Mouse (Mus musculus) lung, adult 2 months (tissue): ENCODE results near the gene Ewsr1.

Experiments
- CTCF ChIP-seq: fragments of 200-500 bp; IDR thresholded peaks from 2 replicates; pipeline ENCODE4 v1.5.1; 2011; ENCODE audit warnings: mild to moderate bottlenecking, low read length, control low read depth; ENCODE audit not compliant: insufficient read depth
- POLR2A ChIP-seq: fragments of 200-500 bp; IDR thresholded peaks from 2 replicates; pipeline ENCODE4 v1.6.1; 2011; ENCODE audit warnings: low read depth, mild to moderate bottlenecking, control low read depth, low read length, borderline replicate concordance; ENCODE audit errors: extremely low read depth

GRCm38 (mm10) chr11:5054874-5055273, 44.2 kb downstream of the Ewsr1 start:
- TF ChIP-seq CTCF = no peak
- no peak for TF ChIP-seq POLR2A
